Comparison of ENCODE assay signal across 21 mouse cellular contexts in the genomic region with DNA sequence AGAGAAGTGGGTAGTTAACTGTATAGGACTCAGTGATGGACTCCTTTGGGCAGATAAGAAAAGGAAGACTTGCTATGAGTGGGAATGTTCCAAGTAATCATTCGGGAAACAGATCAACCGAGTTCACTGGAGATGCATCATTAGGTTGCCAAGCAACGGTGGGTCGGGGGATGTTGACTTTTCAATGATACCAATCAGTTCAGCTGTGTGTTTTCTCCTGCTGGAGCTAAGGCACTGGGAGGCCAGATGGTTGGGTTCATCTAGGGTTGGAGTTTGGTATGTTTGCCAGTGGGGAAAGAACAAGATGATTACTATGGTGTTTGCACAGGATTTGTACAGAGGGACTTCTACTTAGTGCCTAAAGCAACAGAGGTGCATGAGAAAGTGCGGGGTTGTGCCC. TPM values are rescaled to one million over a fixed set of nuclear protein-coding genes. Genes with fewer than 3 reads are reported as not detected.
DNase-seq lines count a peak whose midpoint lies in the region; ATAC-seq and TF ChIP-seq lines count a peak whose summit lies in the region.
"Had no signal": no experiment of that assay in that cellular context is flagged by ENCODE, and none has a peak within 500 bp of the region (broad histone marks: within the 10 kb centered on the region; RNA-seq: fewer than 3 reads in every experiment).

No protein-coding gene starts in this region.

- H3K4me1 ChIP-seq in forebrain, postnatal 0 days (ENCODE audit: insufficient read depth): no peaks in the 10 kb centered on the region
- H3K4me1 ChIP-seq in forebrain, embryonic 12.5 days: no peaks in the 10 kb centered on the region
- no peaks in the 10 kb centered on the region for H3K4me1 ChIP-seq in midbrain, postnatal 0 days (ENCODE audit: insufficient read depth, low read length)
- H3K4me1 ChIP-seq in midbrain, embryonic 10.5 days: peaks cover 8% of the 10 kb centered on the region; the same call in 1 of the 2 replicates
- H3K4me1 ChIP-seq: megakaryocyte, embryonic 14.5 days had no signal

- no peak overlapping the region for H3K9ac ChIP-seq in forebrain, postnatal 0 days
- no peak overlapping the region for H3K9ac ChIP-seq in forebrain, embryonic 12.5 days
- no peak overlapping the region for H3K9ac ChIP-seq in midbrain, postnatal 0 days (replicated peaks; ENCODE audit: low read length, poor library complexity, severe bottlenecking)
- H3K9ac ChIP-seq: liver, embryonic 14.5 days; lung, embryonic 14.5 days had no signal

- no peak for TF ChIP-seq CTCF in forebrain, postnatal 0 days (IDR thresholded peaks at IDR 0.05; ENCODE audit: low read depth)
- TF ChIP-seq CTCF in midbrain, postnatal 0 days (IDR thresholded peaks at IDR 0.05): no peak
- TF ChIP-seq CTCF in layer of hippocampus, adult 2 months (conservative IDR thresholded peaks at IDR 0.05): no peak

- no peak overlapping the region for H3K4me3 ChIP-seq in forebrain, postnatal 0 days (ENCODE audit: low read depth, low read length)
- H3K4me3 ChIP-seq in forebrain, embryonic 12.5 days (replicated peaks): no peak overlapping the region
- no peak overlapping the region for H3K4me3 ChIP-seq in midbrain, postnatal 0 days (ENCODE audit: low read depth, low read length)
- H3K4me3 ChIP-seq in midbrain, embryonic 10.5 days: no peak overlapping the region
- no peak overlapping the region for H3K4me3 ChIP-seq in layer of hippocampus, adult 2 months
- H3K4me3 ChIP-seq: megakaryocyte, embryonic 14.5 days had no signal

- no peak overlapping the region for H3K4me2 ChIP-seq in forebrain, postnatal 0 days (ENCODE audit: low read depth)
- no peak overlapping the region for H3K4me2 ChIP-seq in forebrain, embryonic 12.5 days
- H3K4me2 ChIP-seq in midbrain, postnatal 0 days (ENCODE audit: low read depth, low read length, poor library complexity, severe bottlenecking): no peak overlapping the region
- H3K4me2 ChIP-seq: heart, embryonic 11.5 days; lung, embryonic 14.5 days had no signal

- WGBS in forebrain, postnatal 0 days: 56% methylated on average over 5 of the region's 5 CpGs
- 71% methylated on average over 5 of the region's 5 CpGs for whole genome bisulfite sequencing in forebrain, embryonic 12.5 days
- 66% methylated on average over 5 of the region's 5 CpGs for WGBS in midbrain, postnatal 0 days
- 75% methylated on average over 5 of the region's 5 CpGs for whole genome bisulfite sequencing in midbrain, embryonic 10.5 days

- no peaks in the 10 kb centered on the region for H3K9me3 ChIP-seq in forebrain, postnatal 0 days (ENCODE audit: low read length)
- H3K9me3 ChIP-seq in forebrain, embryonic 12.5 days: no peaks in the 10 kb centered on the region
- no peaks in the 10 kb centered on the region for H3K9me3 ChIP-seq in midbrain, postnatal 0 days (ENCODE audit: low read length)
- H3K9me3 ChIP-seq in midbrain, embryonic 10.5 days (replicated peaks): no peaks in the 10 kb centered on the region

- no peaks in the 10 kb centered on the region for H3K36me3 ChIP-seq in forebrain, postnatal 0 days (ENCODE audit: insufficient read depth)
- H3K36me3 ChIP-seq in forebrain, embryonic 12.5 days (replicated peaks): no peaks in the 10 kb centered on the region
- H3K36me3 ChIP-seq in midbrain, postnatal 0 days (ENCODE audit: insufficient read depth, low read length): no peaks in the 10 kb centered on the region
- H3K36me3 ChIP-seq in midbrain, embryonic 10.5 days: no peaks in the 10 kb centered on the region

- H3K27ac ChIP-seq in forebrain, postnatal 0 days (ENCODE audit: low read depth, low read length): no peak overlapping the region
- no peak overlapping the region for H3K27ac ChIP-seq in forebrain, embryonic 12.5 days
- no peak overlapping the region for H3K27ac ChIP-seq in midbrain, postnatal 0 days (ENCODE audit: low read depth, low read length)
- no peak overlapping the region for H3K27ac ChIP-seq in midbrain, embryonic 10.5 days (replicated peaks)
- H3K27ac ChIP-seq in layer of hippocampus, adult 2 months: peak overlapping the region; percentile 72
- H3K27ac ChIP-seq: liver, embryonic 14.5 days had no signal

- no peaks in the 10 kb centered on the region for H3K27me3 ChIP-seq in forebrain, postnatal 0 days (ENCODE audit: insufficient read depth, low read length)
- H3K27me3 ChIP-seq in forebrain, embryonic 12.5 days: no peaks in the 10 kb centered on the region
- no peaks in the 10 kb centered on the region for H3K27me3 ChIP-seq in midbrain, postnatal 0 days (ENCODE audit: insufficient read depth, low read length)
- no peaks in the 10 kb centered on the region for H3K27me3 ChIP-seq in midbrain, embryonic 10.5 days (ENCODE audit: low read depth, poor library complexity, severe bottlenecking)
- H3K27me3 ChIP-seq: megakaryocyte, embryonic 14.5 days had no signal

- peak; percentile 10 for DNase-seq in forebrain, postnatal 0 days
- DNase-seq in midbrain, postnatal 0 days (ENCODE audit: low spot score): peak; percentile 9
- DNase-seq in midbrain, embryonic 10.5 days (ENCODE audit: low spot score): no peak
- peak; percentile 61 to 75 for DNase-seq in layer of hippocampus, adult 2 months (ENCODE audit: low spot score in 2 of 2)
- no peak for DNase-seq in adrenal gland, adult 2 months
- no peak for DNase-seq in ovary, adult 18-20 months (ENCODE audit: low spot score)
- DNase-seq: adrenal gland, postnatal 25 days; cerebellum, adult 11 months; cerebellum, adult 9-11 months; heart, adult 11 months; kidney, adult 8-10 months; kidney, postnatal 10 days; lung, embryonic 14.5 days; lung, postnatal 36 days had no signal

- peak; percentile 69 for ATAC-seq in forebrain, postnatal 0 days
- ATAC-seq in forebrain, embryonic 12.5 days (ENCODE audit: low FRiP score): no peak
- no peak for ATAC-seq in midbrain, postnatal 0 days (ENCODE audit: low FRiP score)
- ATAC-seq: CD4-positive, CD25-positive, alpha-beta regulatory T cell, adult 4 months; forebrain, embryonic 14.5 days; midbrain, embryonic 16.5 days had no signal

RNA-seq across cellular contexts. Expression of a gene that starts 21.1 kb away (rescaled TPM):
- 217 and 275 TPM in 2 replicates for total RNA-seq in forebrain, postnatal 0 days (2014; rRNA removed)
- 202 and 214 TPM in 2 replicates for polyA plus RNA-seq in forebrain, postnatal 0 days (2015; fragmentation: Nextera tagmentation; extraction: Ambion mirVana)
- 258 and 264 TPM in 2 replicates for polyA plus RNA-seq in forebrain, embryonic 12.5 days (2016; fragmentation: Nextera tagmentation; extraction: Ambion mirVana)
- total RNA-seq in midbrain, postnatal 0 days (2014; rRNA removed): 169 and 203 TPM in 2 replicates
- 115 and 135 TPM in 2 replicates for polyA plus RNA-seq in midbrain, postnatal 0 days (2015; fragmentation: Nextera tagmentation; extraction: Ambion mirVana)
- polyA plus RNA-seq in midbrain, embryonic 10.5 days (2016; fragmentation: Nextera tagmentation; extraction: Ambion mirVana): 65.0 and 94.6 TPM in 2 replicates
- total RNA-seq in layer of hippocampus, adult 2 months (2021): 10 to 100 TPM; 18.6 to 21.2 TPM
- total RNA-seq in adrenal gland, adult 2 months (2021): 10 to 100 TPM; 14.3 to 27.9 TPM
- polyA plus RNA-seq in adrenal gland, adult 2 months (2012; rRNA removed): 39.9 and 45.9 TPM in 2 replicates

Comparison
In these comparisons a context has a peak if more than half of its experiments do, and no peak if none do; other contexts are left out.
1. DNase-seq: peak in forebrain, postnatal 0 days (single experiment), midbrain, postnatal 0 days (single experiment) and layer of hippocampus, adult 2 months (2 of 2); none in midbrain, embryonic 10.5 days (single experiment), adrenal gland, adult 2 months (single experiment) and ovary, adult 18-20 months (single experiment).